Comparison of ENCODE assay signal across 8 mouse cellular contexts in the genomic region with DNA sequence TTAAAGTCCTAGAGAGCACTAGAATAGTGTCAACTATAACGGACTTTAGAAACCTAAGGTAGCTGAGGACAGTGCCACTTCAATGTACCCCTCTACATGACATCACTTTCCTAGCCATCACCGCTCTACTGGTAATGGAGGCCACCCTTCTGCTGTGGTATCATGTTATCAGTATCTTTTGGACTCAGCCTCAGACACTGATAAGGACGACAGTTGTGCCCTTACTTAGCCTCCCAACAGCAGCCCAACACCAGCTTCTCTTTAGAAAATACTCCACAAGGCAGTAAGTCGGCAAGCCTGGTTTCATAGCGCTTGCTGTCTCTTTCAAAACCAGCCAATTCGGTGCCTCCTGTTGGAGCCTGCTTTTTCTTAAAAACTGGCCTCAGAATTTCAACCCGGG. TPM values are rescaled to one million over a fixed set of nuclear protein-coding genes. Genes with fewer than 3 reads are reported as not detected.
DNase-seq lines count a peak whose midpoint lies in the region; ATAC-seq and TF ChIP-seq lines count a peak whose summit lies in the region.

No protein-coding gene starts in this region.

- TF ChIP-seq POLR2A in cerebellum, adult 2 months (IDR thresholded peaks at IDR 0.05; ENCODE audit: borderline replicate concordance, insufficient read depth, low read length) = no peak
- no peak for TF ChIP-seq POLR2A in testis, adult 2 months (IDR thresholded peaks at IDR 0.05; ENCODE audit: control insufficient read depth, low read depth, low read length)

- no peaks in the 10 kb centered on the region for H3K9me3 ChIP-seq in liver, embryonic 15.5 days (replicated peaks)

- peak overlapping the region; percentile 82 for H3K4me3 ChIP-seq in cerebellum, adult 2 months (replicated peaks; ENCODE audit: insufficient read depth, low read depth, low read length)
- H3K4me3 ChIP-seq in testis, adult 2 months (ENCODE audit: control insufficient read depth, low read depth, low read length) = peak overlapping the region; percentile 68
- peak overlapping the region; percentile 48; the same call in 1 of the 2 replicates for H3K4me3 ChIP-seq in liver, embryonic 15.5 days (replicated peaks)

- H3K27ac ChIP-seq in cerebellum, adult 2 months (ENCODE audit: insufficient read depth, low read length) = peak overlapping the region; percentile 95; the same call in 1 of the 2 replicates
- no peak overlapping the region for H3K27ac ChIP-seq in testis, adult 2 months (ENCODE audit: control insufficient read depth, insufficient read depth, low read depth, low read length)
- no peak overlapping the region for H3K27ac ChIP-seq in liver, embryonic 15.5 days (replicated peaks)

- no peaks in the 10 kb centered on the region for H3K36me3 ChIP-seq in testis, adult 2 months (ENCODE audit: control insufficient read depth, insufficient read depth, low read length)
- no peaks in the 10 kb centered on the region for H3K36me3 ChIP-seq in liver, embryonic 15.5 days (replicated peaks)

- no peak overlapping the region for H3K4me2 ChIP-seq in liver, embryonic 15.5 days

- 61% methylated on average over 7 of the region's 7 CpGs for WGBS in cerebellum, adult 2 months
- WGBS in liver, embryonic 15.5 days (ENCODE audit: insufficient replicate concordance) = 32% methylated on average over 7 of the region's 7 CpGs

- DNase-seq in cerebellum, adult 2 months = no peak
- DNase-seq in cerebellum, adult 9-11 months = no peak
- DNase-seq in testis, postnatal 10 days (ENCODE audit: low spot score) = no peak
- DNase-seq in thymus, postnatal 36 days = no peak
- DNase-seq in cerebellum, adult 18-20 months = no peak
- DNase-seq in kidney, postnatal 14 days = no peak

- H3K27me3 ChIP-seq in cerebellum, adult 2 months (ENCODE audit: control insufficient read depth, insufficient read depth, low read length) = no peaks in the 10 kb centered on the region
- H3K27me3 ChIP-seq in testis, adult 2 months (ENCODE audit: control insufficient read depth, insufficient read depth, low read length) = no peaks in the 10 kb centered on the region
- H3K27me3 ChIP-seq in liver, embryonic 15.5 days = peaks cover 87% of the 10 kb centered on the region

- TF ChIP-seq CTCF in cerebellum, adult 2 months (IDR thresholded peaks at IDR 0.05; ENCODE audit: borderline replicate concordance, insufficient read depth, low read depth, low read length) = no peak
- no peak for TF ChIP-seq CTCF in testis, adult 2 months (IDR thresholded peaks at IDR 0.05; ENCODE audit: control insufficient read depth, insufficient read depth, insufficient replicate concordance, low read depth, low read length)

- ATAC-seq in liver, embryonic 15.5 days (ENCODE audit: insufficient read depth) = no peak

- no peak overlapping the region for H3K9ac ChIP-seq in liver, embryonic 15.5 days

- peaks cover 35% of the 10 kb centered on the region for H3K4me1 ChIP-seq in cerebellum, adult 2 months (ENCODE audit: control insufficient read depth, insufficient read depth, low read length)
- H3K4me1 ChIP-seq in testis, adult 2 months (ENCODE audit: control insufficient read depth, insufficient read depth, low read length) = peaks cover 25% of the 10 kb centered on the region
- peaks cover 14% of the 10 kb centered on the region for H3K4me1 ChIP-seq in liver, embryonic 15.5 days (replicated peaks)

RNA-seq across cellular contexts. Expression of gene B830017H08Rik, which starts 1.6 kb away (rescaled TPM):
- 4.3 and 4.7 TPM in 2 replicates for polyA plus RNA-seq in cerebellum, adult 2 months (2012; rRNA removed)
- 4.5 and 5.6 TPM in 2 replicates for polyA plus RNA-seq in testis, adult 2 months (2012; rRNA removed)
- polyA plus RNA-seq in liver, embryonic 15.5 days (2015; fragmentation: Nextera tagmentation; extraction: Ambion mirVana) = not detected in 2 replicates

RNA-seq across cellular contexts. Expression of gene Car15, which starts 3.6 kb away (rescaled TPM):
- polyA plus RNA-seq in cerebellum, adult 2 months (2012; rRNA removed) = 48.4 and 58.9 TPM in 2 replicates
- 13.9 and 17.9 TPM in 2 replicates for polyA plus RNA-seq in testis, adult 2 months (2012; rRNA removed)
- 0.55 and 0.89 TPM in 2 replicates for polyA plus RNA-seq in liver, embryonic 15.5 days (2015; fragmentation: Nextera tagmentation; extraction: Ambion mirVana)

RNA-seq across cellular contexts. Expression of gene Scarf2, which starts 37.5 kb away (rescaled TPM):
- 2.1 and 2.5 TPM in 2 replicates for polyA plus RNA-seq in cerebellum, adult 2 months (2012; rRNA removed)
- 4.1 and 5.6 TPM in 2 replicates for polyA plus RNA-seq in testis, adult 2 months (2012; rRNA removed)
- 1.0 and 1.8 TPM in 2 replicates for polyA plus RNA-seq in liver, embryonic 15.5 days (2015; fragmentation: Nextera tagmentation; extraction: Ambion mirVana)

RNA-seq across cellular contexts. Expression of gene Gm20518, which starts 56.9 kb away (rescaled TPM):
- polyA plus RNA-seq in cerebellum, adult 2 months (2012; rRNA removed) = 9.1 and 9.2 TPM in 2 replicates
- polyA plus RNA-seq in testis, adult 2 months (2012; rRNA removed) = 3.1 and 3.2 TPM in 2 replicates
- 0.03 and 0.07 TPM in 2 replicates for polyA plus RNA-seq in liver, embryonic 15.5 days (2015; fragmentation: Nextera tagmentation; extraction: Ambion mirVana)

RNA-seq across cellular contexts. Expression of gene Tssk1, which starts 59.5 kb away (rescaled TPM):
- 0.08 and 0.11 TPM in 2 replicates for polyA plus RNA-seq in cerebellum, adult 2 months (2012; rRNA removed)
- 175 and 177 TPM in 2 replicates for polyA plus RNA-seq in testis, adult 2 months (2012; rRNA removed)
- not detected in 2 replicates for polyA plus RNA-seq in liver, embryonic 15.5 days (2015; fragmentation: Nextera tagmentation; extraction: Ambion mirVana)
